Mouse (Mus musculus) naive thymus-derived CD4-positive, alpha-beta T cell, adult 2 months (primary cell): ENCODE data around the gene Scn7a.

ENCODE experiments used
- DNase-seq: peaks from one replicate; pipeline ENCODE4 v3.0.0-alpha.2; 2011; ENCODE audit warnings: low read depth

The Scn7a gene

GRCm38 (mm10) chr2:66784765-66785164, at the start of gene Scn7a:
Scn7a (minus strand) TSS chr2:66784914.
- no peak for DNase-seq

- DNase-seq = no peak
These were observed 43.0 kb upstream of the Scn7a start for GRCm38 (mm10) chr2:66827729-66828128.

GRCm38 (mm10) chr2:66819862-66820559, 35.3 kb upstream of the Scn7a start:
- DNase-seq = no peak

GRCm38 (mm10) chr2:66799676-66800249, 15.0 kb upstream of the Scn7a start:
- DNase-seq = no peak

- no peak for DNase-seq
These were observed 12.8 kb upstream of the Scn7a start for GRCm38 (mm10) chr2:66797493-66797892.

- DNase-seq = no peak
These were observed 6.9 kb upstream of the Scn7a start for GRCm38 (mm10) chr2:66791629-66792028.

- no peak for DNase-seq
These were observed 3.8 kb downstream of the Scn7a start for GRCm38 (mm10) chr2:66780884-66781283.

- DNase-seq = no peak
These were observed 16.7 kb downstream of the Scn7a start for GRCm38 (mm10) chr2:66767980-66768379.

GRCm38 (mm10) chr2:66765170-66765569, 19.5 kb downstream of the Scn7a start:
- no peak for DNase-seq

GRCm38 (mm10) chr2:66762905-66763304, 21.8 kb downstream of the Scn7a start:
- no peak for DNase-seq

- DNase-seq = no peak
These were observed 56.7 kb downstream of the Scn7a start for GRCm38 (mm10) chr2:66728002-66728401.

GRCm38 (mm10) chr2:66727585-66727974, 57.1 kb downstream of the Scn7a start:
- no peak for DNase-seq

- DNase-seq = no peak
These were observed 57.7 kb downstream of the Scn7a start for GRCm38 (mm10) chr2:66726878-66727584.

- DNase-seq = no peak
These were observed 72.6 kb downstream of the Scn7a start for GRCm38 (mm10) chr2:66712071-66712470.

GRCm38 (mm10) chr2:66692300-66692699, 92.4 kb downstream of the Scn7a start:
- DNase-seq = no peak

- no peak for DNase-seq
These were observed 122.7 kb downstream of the Scn7a start for GRCm38 (mm10) chr2:66661988-66662387.

- DNase-seq = no peak
These were observed 128.3 kb downstream of the Scn7a start for GRCm38 (mm10) chr2:66656430-66656829.

- no peak for DNase-seq
These were observed 129.3 kb downstream of the Scn7a start for GRCm38 (mm10) chr2:66655431-66655830.

GRCm38 (mm10) chr2:66644384-66644783, 140.3 kb downstream of the Scn7a start:
- no peak for DNase-seq

- no peak for DNase-seq
These were observed 149.9 kb downstream of the Scn7a start, which contains the start of gene Scn9a for GRCm38 (mm10) chr2:66634580-66635359. Scn9a (minus strand) TSS chr2:66634962.

- DNase-seq = no peak
These were observed 152.0 kb downstream of the Scn7a start for GRCm38 (mm10) chr2:66632728-66633127.
